ENCODE assay signal across 9 mouse cellular contexts in genomic region chr14:57911316-57911715, GRCm38 (mm10). TPM values are rescaled to one million over a fixed set of nuclear protein-coding genes. Genes with fewer than 3 reads are reported as not detected.
A peak's percentile ranks its signal among the peaks of the same experiment; 100 is the strongest.
DNase-seq lines count a peak whose midpoint lies in the region; ATAC-seq and TF ChIP-seq lines count a peak whose summit lies in the region.
"Had no signal": no experiment of that assay in that cellular context is flagged by ENCODE, and none has a peak within 500 bp of the region (broad histone marks: within the 10 kb centered on the region; RNA-seq: fewer than 3 reads in every experiment).

No protein-coding gene starts in this region.

- H3K4me1 ChIP-seq in forebrain, embryonic 13.5 days, result no peaks in the 10 kb centered on the region
- no peaks in the 10 kb centered on the region for H3K4me1 ChIP-seq in forebrain, postnatal 0 days (ENCODE audit: insufficient read depth)
- H3K4me1 ChIP-seq in megakaryocyte, embryonic 14.5 days, result peaks cover 46% of the 10 kb centered on the region
- peaks cover 9% of the 10 kb centered on the region for H3K4me1 ChIP-seq in ES-Bruce4 (ENCODE audit: control insufficient read depth, insufficient read depth, low read length)
- H3K4me1 ChIP-seq: heart, embryonic 12.5 days had no signal

- H3K27ac ChIP-seq in forebrain, embryonic 13.5 days, result no peak overlapping the region
- no peak overlapping the region for H3K27ac ChIP-seq in forebrain, postnatal 0 days (ENCODE audit: low read depth, low read length)
- peak overlapping the region; percentile 63; the same call in 1 of the 2 replicates for H3K27ac ChIP-seq in ES-Bruce4 (ENCODE audit: insufficient read depth, low read length)
- H3K27ac ChIP-seq: lung, embryonic 15.5 days had no signal

- H3K36me3 ChIP-seq in forebrain, embryonic 13.5 days (ENCODE audit: poor library complexity, severe bottlenecking), result peaks cover 11% of the 10 kb centered on the region; the same call in 1 of the 2 replicates
- peaks cover 12% of the 10 kb centered on the region; the same call in 1 of the 2 replicates for H3K36me3 ChIP-seq in forebrain, postnatal 0 days (ENCODE audit: insufficient read depth)
- H3K36me3 ChIP-seq in megakaryocyte, embryonic 14.5 days (replicated peaks; ENCODE audit: low read length), result peaks cover 17% of the 10 kb centered on the region
- no peaks in the 10 kb centered on the region for H3K36me3 ChIP-seq in ES-Bruce4 (ENCODE audit: control insufficient read depth, insufficient read depth, low read length, poor library complexity, severe bottlenecking)
- H3K36me3 ChIP-seq: lung, embryonic 15.5 days had no signal

- peak; percentile 31; the same call in 1 of the 2 replicates for ATAC-seq in forebrain, embryonic 13.5 days
- ATAC-seq in forebrain, postnatal 0 days, result no peak
- ATAC-seq in megakaryocyte, adult 5-6 weeks (ENCODE audit: poor library complexity, severe bottlenecking), result no peak

- no peak overlapping the region for H3K4me3 ChIP-seq in forebrain, embryonic 13.5 days
- no peak overlapping the region for H3K4me3 ChIP-seq in forebrain, postnatal 0 days (ENCODE audit: low read depth, low read length)
- H3K4me3 ChIP-seq in megakaryocyte, embryonic 14.5 days (replicated peaks), result peak overlapping the region; percentile 68
- no peak overlapping the region for H3K4me3 ChIP-seq in ES-Bruce4 (ENCODE audit: low read depth, low read length)

- no peak for DNase-seq in forebrain, postnatal 0 days
- peak; percentile 30 for DNase-seq in naive thymus-derived CD4-positive, alpha-beta T cell, adult 2 months (ENCODE audit: low read depth)
- DNase-seq in cerebellum, adult 18-20 months, result no peak

- no peak for TF ChIP-seq CTCF in forebrain, postnatal 0 days (IDR thresholded peaks at IDR 0.05; ENCODE audit: low read depth)
- no peak for TF ChIP-seq CTCF in ES-Bruce4 (IDR thresholded peaks at IDR 0.05; ENCODE audit: low read depth, low read length)

- no peak for TF ChIP-seq EP300 in ES-Bruce4 (IDR thresholded peaks at IDR 0.05; ENCODE audit: insufficient read depth, low read depth, low read length)

- no peak for TF ChIP-seq POLR2A in ES-Bruce4 (IDR thresholded peaks at IDR 0.05; ENCODE audit: insufficient read depth, low read length)

- H3K27me3 ChIP-seq in forebrain, embryonic 13.5 days, result no peaks in the 10 kb centered on the region
- H3K27me3 ChIP-seq in forebrain, postnatal 0 days (ENCODE audit: insufficient read depth, low read length), result no peaks in the 10 kb centered on the region
- no peaks in the 10 kb centered on the region for H3K27me3 ChIP-seq in megakaryocyte, embryonic 14.5 days (replicated peaks)
- H3K27me3 ChIP-seq in ES-Bruce4 (ENCODE audit: control insufficient read depth, insufficient read depth, low read length, poor library complexity, severe bottlenecking), result no peaks in the 10 kb centered on the region
- H3K27me3 ChIP-seq: heart, embryonic 12.5 days; lung, embryonic 15.5 days had no signal

- no peak overlapping the region for H3K4me2 ChIP-seq in forebrain, embryonic 13.5 days
- H3K4me2 ChIP-seq in forebrain, postnatal 0 days (ENCODE audit: low read depth), result no peak overlapping the region

- H3K9me3 ChIP-seq in forebrain, embryonic 13.5 days (replicated peaks), result no peaks in the 10 kb centered on the region
- no peaks in the 10 kb centered on the region for H3K9me3 ChIP-seq in forebrain, postnatal 0 days (ENCODE audit: low read length)
- H3K9me3 ChIP-seq in megakaryocyte, embryonic 14.5 days, result no peaks in the 10 kb centered on the region
- no peaks in the 10 kb centered on the region for H3K9me3 ChIP-seq in ES-Bruce4 (replicated peaks; ENCODE audit: control insufficient read depth, insufficient read depth, low read length, poor library complexity, severe bottlenecking)
- H3K9me3 ChIP-seq: heart, embryonic 12.5 days; lung, embryonic 15.5 days had no signal

- WGBS in forebrain, embryonic 13.5 days, result 85% methylated on average over 4 of the region's 4 CpGs
- WGBS in forebrain, postnatal 0 days, result 81% methylated on average over 4 of the region's 4 CpGs

- H3K9ac ChIP-seq in forebrain, embryonic 13.5 days, result no peak overlapping the region
- H3K9ac ChIP-seq in forebrain, postnatal 0 days, result no peak overlapping the region
- H3K9ac ChIP-seq in ES-Bruce4 (ENCODE audit: low read depth, poor library complexity, severe bottlenecking), result no peak overlapping the region; the same call in 1 of the 2 replicates
- H3K9ac ChIP-seq: lung, embryonic 15.5 days had no signal

RNA-seq across cellular contexts. Expression of gene Zdhhc20, which starts 21.2 kb away (rescaled TPM):
- polyA plus RNA-seq in forebrain, embryonic 13.5 days (2015; fragmentation: Nextera tagmentation; extraction: Ambion mirVana), result 54.2 and 55.1 TPM in 2 replicates
- total RNA-seq in forebrain, postnatal 0 days (2014; rRNA removed), result 26.7 and 35.0 TPM in 2 replicates
- 21.9 and 31.6 TPM in 2 replicates for polyA plus RNA-seq in forebrain, postnatal 0 days (2015; fragmentation: Nextera tagmentation; extraction: Ambion mirVana)
- polyA plus RNA-seq in megakaryocyte, embryonic 14.5 days (2012; ENCODE audit: insufficient read depth, low replicate concordance), result 0.58 TPM in 1 of 2 replicates, not detected in the other
- total RNA-seq in megakaryocyte, adult 5-6 weeks (2015), result 51.5 and 54.5 TPM in 2 replicates
- total RNA-seq in megakaryocyte, adult 5-6 weeks (2017), result 60.1 and 91.5 TPM in 2 replicates
- 42.0 and 51.5 TPM in 2 replicates for polyA plus RNA-seq in ES-Bruce4 (2011; ENCODE audit: insufficient read depth, insufficient read length, low read depth, missing spikeins)

Comparison
In these comparisons a context has a peak if more than half of its experiments do, and no peak if none do; other contexts are left out.
1. RNA of gene Zdhhc20, which starts 21.2 kb away (polyA plus RNA-seq): 54.2 to 55.1 TPM in forebrain, embryonic 13.5 days, 42.0 to 51.5 TPM in ES-Bruce4 and 21.9 to 31.6 TPM in forebrain, postnatal 0 days; 0.58 TPM in megakaryocyte, embryonic 14.5 days; every median in the first group is over 10 times any median in the second.